Mouse (Mus musculus) kidney, embryonic 16.5 days (tissue): Measurements from ENCODE around the gene Serpinb3a. TPM values are rescaled to one million over a fixed set of nuclear protein-coding genes. Genes with fewer than 3 reads are reported as not detected.
"Not testable (repeated sequence)": the region's sequence is repeated elsewhere in the genome, so short reads cannot be mapped to it uniquely, and the experiment has no call there.

Source experiments
- ATAC-seq: fragments of 200-750 bp; cut with Nextera tagmentation; 2 replicates; pipeline ENCODE4 v1.8.0; 2017; ENCODE audit warnings: moderate TSS enrichment; ENCODE audit not compliant: low FRiP score, low TSS enrichment
- H3K27ac ChIP-seq: fragments of 300-500 bp; sonication (generic); 2 replicates; pipeline ENCODE4 v1.5.1; 2014; ENCODE audit warnings: low read length
- H3K27me3 ChIP-seq: fragments of 300-500 bp; sonication (generic); 2 replicates; pipeline ENCODE4 v1.6.1; 2014; ENCODE audit warnings: low read length, control low read depth, mixed read lengths; ENCODE audit not compliant: insufficient read depth
- H3K36me3 ChIP-seq: fragments of 300-500 bp; sonication (generic); 2 replicates; pipeline ENCODE4 v1.6.1; 2014; ENCODE audit warnings: low read length, control low read depth, mixed read lengths; ENCODE audit not compliant: insufficient read depth
- H3K4me1 ChIP-seq: fragments of 300-500 bp; sonication (generic); 2 replicates; pipeline ENCODE4 v1.6.1; 2014; ENCODE audit warnings: low read length, control low read depth, mixed read lengths; ENCODE audit not compliant: insufficient read depth
- H3K4me2 ChIP-seq: fragments of 300-500 bp; sonication (generic); replicated peaks from 2 replicates; pipeline ENCODE4 v1.6.1; 2014; ENCODE audit warnings: low read depth, low read length
- H3K4me3 ChIP-seq: fragments of 300-500 bp; sonication (generic); 2 replicates; pipeline ENCODE4 v1.5.1; 2014; ENCODE audit warnings: mild to moderate bottlenecking, low read length
- H3K9ac ChIP-seq: fragments of 300-500 bp; sonication (generic); replicated peaks from 2 replicates; pipeline ENCODE4 v1.6.1; 2014; ENCODE audit warnings: low read length
- H3K9me3 ChIP-seq: fragments of 300-500 bp; sonication (generic); 2 replicates; pipeline ENCODE4 v1.6.1; 2016; ENCODE audit warnings: low read length, control low read depth
- WGBS: fragments of 180-500 bp; shearing (Covaris S2); extraction: QIAGEN DNeasy Blood & Tissue Kit; methylation state at CpG from one replicate; pipeline ENCODE4 v1.1.7; 2014; 5-methylcytosine and 5-hydroxymethylcytosine counted together
- polyA plus RNA-seq: library from polyadenylated mRNA; unstranded; fragments of >200 nt; fragmentation: Nextera tagmentation; extraction: Ambion mirVana; gene quantifications from 2 replicates; pipeline ENCODE4 v1.2.1, GENCODE M21; 2015

Serpinb3a gene
- not detected in 2 replicates for polyA plus RNA-seq

DNA sequence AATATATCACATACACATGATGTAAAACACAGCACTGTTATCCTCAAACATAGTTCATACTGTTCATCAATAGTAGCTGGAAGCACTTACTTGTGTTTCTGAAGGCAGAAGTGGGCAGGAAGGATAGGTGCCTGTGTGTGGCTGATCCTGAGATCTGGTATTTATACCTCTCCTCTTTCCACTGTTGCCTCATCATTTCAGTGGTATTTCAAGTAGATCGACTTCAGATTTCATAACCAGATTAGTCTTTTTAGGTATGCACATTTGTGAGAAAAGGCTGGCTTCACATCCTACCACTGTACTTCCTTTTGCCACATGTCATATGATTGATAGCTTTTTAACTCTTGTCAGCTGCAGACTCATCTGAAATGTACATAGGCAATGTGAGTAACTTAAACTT lies at the start of gene Serpinb3a:
Gene Serpinb3a, minus strand, starts transcription at position 101 of the 400 bp plus-strand sequence.
- ATAC-seq, result no peak
- Histone ChIP-seq H3K27me3 (no peaks in the 10 kb centered on the region), H3K27ac (no peak within 1 kb of the TSS), H3K4me1 (no peaks in the 10 kb centered on the region), H3K4me2 (no peak within 1 kb of the TSS), H3K9ac (no peak within 1 kb of the TSS), H3K4me3 (no peak within 1 kb of the TSS), H3K36me3 (no peaks in the 10 kb centered on the region), H3K9me3 (no peaks in the 10 kb centered on the region)
- 96% methylated on average over 1 of the region's 1 CpGs for WGBS

DNA sequence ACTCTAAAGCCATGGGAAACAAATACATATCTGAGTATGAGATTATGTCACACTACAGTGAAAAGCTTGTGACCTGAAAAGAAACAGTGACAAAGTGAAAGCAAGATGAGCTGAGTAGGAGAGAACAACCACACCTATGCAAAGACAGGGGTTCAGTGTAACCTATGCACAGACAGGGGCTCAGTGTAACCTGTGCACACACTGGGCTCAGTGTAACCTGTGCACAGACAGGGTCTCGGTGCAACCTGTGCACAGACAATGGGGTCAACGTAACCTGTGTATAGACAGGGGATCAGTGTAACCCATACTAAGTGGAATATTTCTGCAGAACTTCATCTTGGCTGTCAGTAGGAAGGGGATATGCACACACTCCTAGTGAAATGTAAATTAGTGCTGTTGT lies 46.3 kb upstream of the Serpinb3a start:
- 81% methylated on average over 2 of the region's 2 CpGs for WGBS
- no peak overlapping the region for H3K27ac ChIP-seq
- no peak overlapping the region for H3K4me3 ChIP-seq
- no peak overlapping the region for H3K4me2 ChIP-seq
- H3K9me3 ChIP-seq, result no peaks in the 10 kb centered on the region
- no peak for ATAC-seq
- no peaks in the 10 kb centered on the region for H3K36me3 ChIP-seq
- H3K4me1 ChIP-seq, result no peaks in the 10 kb centered on the region
- no peaks in the 10 kb centered on the region for H3K27me3 ChIP-seq
- H3K9ac ChIP-seq, result no peak overlapping the region

DNA sequence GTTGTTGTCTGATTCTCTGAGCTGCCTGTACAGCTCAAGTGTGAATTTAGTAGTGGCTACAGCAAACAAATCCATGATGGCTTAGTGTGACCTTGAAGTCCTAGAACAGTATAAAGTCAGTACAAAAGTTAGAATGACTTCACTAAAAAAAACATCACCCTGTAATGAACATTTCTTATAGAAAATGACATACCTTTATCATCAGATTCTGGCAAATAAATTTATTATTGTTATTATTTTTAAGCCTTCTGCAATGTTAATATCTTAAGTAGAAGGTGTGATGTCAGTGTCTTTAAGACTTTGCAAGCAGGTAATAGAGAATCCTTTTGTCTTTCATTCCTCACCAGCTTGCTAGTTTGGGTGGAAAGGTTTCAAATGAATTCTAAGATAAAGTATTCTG lies 31.3 kb upstream of the Serpinb3a start, which contains the start of gene Serpinb3d:
Gene Serpinb3d, minus strand, starts transcription at position 101 of the 400 bp plus-strand sequence.
- no peak within 1 kb of the TSS for H3K4me2 ChIP-seq
- no peak within 1 kb of the TSS for H3K4me3 ChIP-seq
- no peak within 1 kb of the TSS for H3K9ac ChIP-seq
- ATAC-seq, result no peak
- H3K4me1 ChIP-seq, result no peaks in the 10 kb centered on the region
- no peaks in the 10 kb centered on the region for H3K36me3 ChIP-seq
- H3K27me3 ChIP-seq, result no peaks in the 10 kb centered on the region
- H3K27ac ChIP-seq, result no peak within 1 kb of the TSS
- no peaks in the 10 kb centered on the region for H3K9me3 ChIP-seq

- H3K9me3 ChIP-seq, H3K27ac ChIP-seq, H3K36me3 ChIP-seq, H3K27me3 ChIP-seq, H3K4me3 ChIP-seq, H3K4me1 ChIP-seq, H3K9ac ChIP-seq, ATAC-seq, H3K4me2 ChIP-seq: not testable (repeated sequence)
- 92% methylated on average over 3 of the region's 3 CpGs for WGBS
These were observed 17.9 kb downstream of the Serpinb3a start for GRCm38 (mm10) chr1:107034236-107034635.

DNA sequence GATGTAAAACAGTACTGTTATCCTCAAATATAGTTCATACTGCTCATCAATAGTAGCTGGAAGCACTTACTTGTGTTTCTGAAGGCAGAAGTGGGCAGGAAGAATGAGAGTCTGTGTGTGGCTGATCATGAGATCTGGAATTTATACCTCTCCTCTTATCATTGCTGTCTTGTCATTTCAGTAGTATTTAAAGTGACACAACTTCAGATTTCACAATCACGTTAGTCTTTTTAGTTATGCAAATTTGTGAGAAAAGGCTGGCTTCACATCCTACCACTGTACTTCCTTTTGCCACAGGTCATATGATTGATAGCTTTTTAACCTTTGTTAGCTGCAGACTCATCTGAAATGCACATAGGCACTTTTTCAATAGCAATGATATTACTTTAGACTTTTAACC lies 26.2 kb downstream of the Serpinb3a start:
- no peak overlapping the region for H3K4me3 ChIP-seq
- H3K27me3 ChIP-seq, result no peaks in the 10 kb centered on the region
- no peak for ATAC-seq
- H3K36me3 ChIP-seq, result no peaks in the 10 kb centered on the region
- no peaks in the 10 kb centered on the region for H3K9me3 ChIP-seq
- H3K9ac ChIP-seq, result no peak overlapping the region
- 71% methylated on average over 1 of the region's 1 CpGs for whole genome bisulfite sequencing
- no peak overlapping the region for H3K4me2 ChIP-seq
- H3K27ac ChIP-seq, result no peak overlapping the region
- H3K4me1 ChIP-seq, result no peaks in the 10 kb centered on the region

GRCm38 (mm10) chr1:107015210-107015609 lies 36.9 kb downstream of the Serpinb3a start:
- no peaks in the 10 kb centered on the region for H3K36me3 ChIP-seq
- 86% methylated on average over 7 of the region's 7 CpGs for WGBS
- no peaks in the 10 kb centered on the region for H3K27me3 ChIP-seq
- H3K9me3 ChIP-seq, result no peaks in the 10 kb centered on the region
- ATAC-seq, result no peak
- no peak overlapping the region for H3K4me2 ChIP-seq
- no peak overlapping the region for H3K9ac ChIP-seq
- H3K4me3 ChIP-seq, result no peak overlapping the region
- no peak overlapping the region for H3K27ac ChIP-seq
- H3K4me1 ChIP-seq, result no peaks in the 10 kb centered on the region

GRCm38 (mm10) chr1:107014530-107014929 lies 37.6 kb downstream of the Serpinb3a start:
- 55% methylated on average over 2 of the region's 2 CpGs for WGBS
- no peaks in the 10 kb centered on the region for H3K9me3 ChIP-seq

DNA sequence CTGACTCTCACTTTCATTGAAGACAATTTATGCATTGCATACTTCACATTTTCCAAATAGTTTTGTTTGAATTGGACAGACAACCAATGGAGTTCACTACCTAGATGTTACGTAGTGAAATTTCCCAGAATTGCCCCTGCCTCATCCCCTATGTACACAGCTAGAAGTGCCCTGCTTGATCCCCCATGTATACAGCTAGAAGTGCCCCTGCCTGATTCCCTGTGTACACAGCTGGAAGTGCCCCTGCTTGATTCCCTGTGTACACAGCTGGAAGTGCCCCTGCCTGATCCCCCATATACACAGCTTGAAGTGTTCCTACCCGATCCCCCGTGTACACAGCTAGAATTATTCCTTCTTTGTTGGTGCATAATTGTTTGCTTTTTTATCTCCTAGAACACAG lies 45.8 kb downstream of the Serpinb3a start:
- no peak overlapping the region for H3K4me2 ChIP-seq
- H3K27me3 ChIP-seq, result no peaks in the 10 kb centered on the region
- no peak for ATAC-seq
- H3K4me1 ChIP-seq, result no peaks in the 10 kb centered on the region
- no peak overlapping the region for H3K4me3 ChIP-seq
- H3K36me3 ChIP-seq, result no peaks in the 10 kb centered on the region
- H3K9ac ChIP-seq, result no peak overlapping the region
- H3K27ac ChIP-seq, result no peak overlapping the region
- no peaks in the 10 kb centered on the region for H3K9me3 ChIP-seq
- WGBS, result 80% methylated on average over 3 of the region's 3 CpGs

More at GRCm38 (mm10) chr1:107014530-107014929, 37.6 kb downstream of the Serpinb3a start:
- H3K4me2 ChIP-seq, result no peak overlapping the region
- no peak overlapping the region for H3K27ac ChIP-seq
- H3K27me3 ChIP-seq, result no peaks in the 10 kb centered on the region
- no peaks in the 10 kb centered on the region for H3K36me3 ChIP-seq
- ATAC-seq, result no peak
- no peak overlapping the region for H3K9ac ChIP-seq
- H3K4me3 ChIP-seq, result no peak overlapping the region
- no peaks in the 10 kb centered on the region for H3K4me1 ChIP-seq

DNA sequence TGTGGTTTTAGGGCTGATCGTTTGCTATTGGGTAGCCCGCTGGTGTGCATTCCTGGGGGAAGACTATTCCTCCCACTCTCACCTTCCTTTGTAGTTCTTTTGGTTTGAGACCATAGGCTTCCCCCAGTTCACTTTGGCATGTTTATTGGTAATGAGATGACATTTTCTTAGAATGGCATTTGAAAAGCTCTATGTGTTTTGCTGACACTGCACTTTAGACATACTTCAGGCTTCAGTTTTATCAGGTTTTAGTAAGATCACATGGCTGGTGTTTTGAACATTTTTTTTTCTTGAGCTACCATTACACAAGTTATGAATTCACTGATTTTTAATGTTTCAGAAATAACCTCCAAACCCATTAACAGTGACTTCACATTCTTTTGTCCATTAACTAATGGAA lies 50.3 kb downstream of the Serpinb3a start:
- WGBS, result 72% methylated on average over 2 of the region's 2 CpGs
- Histone ChIP-seq H3K27me3 (no peaks in the 10 kb centered on the region), H3K4me2 (no peak overlapping the region), H3K36me3 (no peaks in the 10 kb centered on the region), H3K9me3 (no peaks in the 10 kb centered on the region), H3K9ac (no peak overlapping the region), H3K4me3 (no peak overlapping the region), H3K27ac (no peak overlapping the region), H3K4me1 (no peaks in the 10 kb centered on the region)
- ATAC-seq, result no peak

DNA sequence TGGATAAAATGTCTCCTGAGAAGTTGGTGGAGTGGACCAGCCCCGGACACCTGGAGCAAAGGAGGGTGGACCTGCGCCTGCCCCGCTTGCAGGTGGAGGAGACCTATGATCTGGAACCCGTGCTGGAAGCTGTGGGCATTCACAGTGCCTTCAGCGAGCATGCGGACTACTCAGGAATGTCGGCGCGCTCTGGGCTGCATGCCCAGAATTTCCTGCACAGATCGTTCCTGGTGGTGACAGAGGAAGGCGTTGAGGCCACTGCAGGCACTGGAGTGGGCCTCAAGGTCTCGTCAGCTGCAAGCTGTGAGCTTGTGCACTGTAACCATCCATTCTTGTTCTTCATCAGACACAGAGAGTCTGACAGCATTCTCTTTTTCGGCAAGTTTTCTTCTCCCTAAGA lies 51.7 kb downstream of the Serpinb3a start:
- Histone ChIP-seq H3K4me3 (no peak overlapping the region), H3K27me3 (no peaks in the 10 kb centered on the region), H3K9ac (no peak overlapping the region), H3K4me2 (no peak overlapping the region), H3K36me3 (no peaks in the 10 kb centered on the region), H3K9me3 (no peaks in the 10 kb centered on the region), H3K4me1 (no peaks in the 10 kb centered on the region), H3K27ac (no peak overlapping the region)
- ATAC-seq, result peak; percentile 54; the same call in 1 of the 2 replicates
- 74% methylated on average over 13 of the region's 13 CpGs for WGBS
